Mouse (Mus musculus) embryonic facial prominence, embryonic 11.5 days (tissue): ENCODE results near the gene Gm43064. TPM values are rescaled to one million over a fixed set of nuclear protein-coding genes. Genes with fewer than 3 reads are reported as not detected.

ENCODE experiments used
- ATAC-seq: fragments of 200-750 bp; cut with Nextera tagmentation; replicated peaks from 2 replicates; pipeline ENCODE4 v1.8.0; 2017; ENCODE audit warnings: low read depth; ENCODE audit not compliant: insufficient number of reproducible peaks, low FRiP score, low TSS enrichment
- DNase-seq: peaks from one replicate; pipeline ENCODE4 v3.0.0-alpha.2; 2015; ENCODE audit warnings: low spot score
- H3K27ac ChIP-seq: fragments of 300-500 bp; sonication (generic); replicated peaks from 2 replicates; pipeline ENCODE4 v1.5.1; 2014; ENCODE audit warnings: mild to moderate bottlenecking, low read depth, low read length, control low read depth
- H3K27me3 ChIP-seq: fragments of 300-500 bp; sonication (generic); 2 replicates; pipeline ENCODE4 v1.6.1; 2014; ENCODE audit warnings: mild to moderate bottlenecking, low read length, moderate library complexity, mixed read lengths; ENCODE audit not compliant: control insufficient read depth, insufficient read depth
- H3K36me3 ChIP-seq: fragments of 300-500 bp; sonication (generic); replicated peaks from 2 replicates; pipeline ENCODE4 v1.6.1; 2014; ENCODE audit warnings: low read depth, mild to moderate bottlenecking, low read length, moderate library complexity, mixed read lengths; ENCODE audit not compliant: control insufficient read depth, insufficient read depth
- H3K4me1 ChIP-seq: fragments of 300-500 bp; sonication (generic); 2 replicates; pipeline ENCODE4 v1.6.1; 2014; ENCODE audit warnings: low read length, mixed read lengths; ENCODE audit not compliant: control insufficient read depth, insufficient read depth
- H3K4me2 ChIP-seq: fragments of 300-500 bp; sonication (generic); 2 replicates; pipeline ENCODE4 v1.6.1; 2014; ENCODE audit warnings: low read depth, mild to moderate bottlenecking, control low read depth, low read length, moderate library complexity
- H3K4me3 ChIP-seq: fragments of 300-500 bp; sonication (generic); 2 replicates; pipeline ENCODE4 v1.5.1; 2014; ENCODE audit warnings: low read depth, low read length, control low read depth
- H3K9ac ChIP-seq: fragments of 300-500 bp; sonication (generic); replicated peaks from 2 replicates; pipeline ENCODE4 v1.6.1; 2014; ENCODE audit warnings: mild to moderate bottlenecking, control low read depth, low read length
- H3K9me3 ChIP-seq: fragments of 300-500 bp; sonication (generic); replicated peaks from 2 replicates; pipeline ENCODE4 v1.6.1; 2016; ENCODE audit warnings: mild to moderate bottlenecking, low read length, inconsistent platforms, mixed read lengths; ENCODE audit not compliant: control insufficient read depth
- WGBS: fragments of 180-500 bp; shearing (Covaris S2); extraction: QIAGEN DNeasy Blood & Tissue Kit; methylation state at CpG from one replicate; pipeline ENCODE4 v1.1.7; 2014; 5-methylcytosine and 5-hydroxymethylcytosine counted together
- polyA plus RNA-seq: library from polyadenylated mRNA; unstranded; fragments of >200 nt; fragmentation: Nextera tagmentation; extraction: Ambion mirVana; gene quantifications from 2 replicates; pipeline ENCODE4 v1.2.1, GENCODE M21; 2014

Gene Gm43064
- polyA plus RNA-seq, 1 experiment from 2014 or later: not detected

DNA sequence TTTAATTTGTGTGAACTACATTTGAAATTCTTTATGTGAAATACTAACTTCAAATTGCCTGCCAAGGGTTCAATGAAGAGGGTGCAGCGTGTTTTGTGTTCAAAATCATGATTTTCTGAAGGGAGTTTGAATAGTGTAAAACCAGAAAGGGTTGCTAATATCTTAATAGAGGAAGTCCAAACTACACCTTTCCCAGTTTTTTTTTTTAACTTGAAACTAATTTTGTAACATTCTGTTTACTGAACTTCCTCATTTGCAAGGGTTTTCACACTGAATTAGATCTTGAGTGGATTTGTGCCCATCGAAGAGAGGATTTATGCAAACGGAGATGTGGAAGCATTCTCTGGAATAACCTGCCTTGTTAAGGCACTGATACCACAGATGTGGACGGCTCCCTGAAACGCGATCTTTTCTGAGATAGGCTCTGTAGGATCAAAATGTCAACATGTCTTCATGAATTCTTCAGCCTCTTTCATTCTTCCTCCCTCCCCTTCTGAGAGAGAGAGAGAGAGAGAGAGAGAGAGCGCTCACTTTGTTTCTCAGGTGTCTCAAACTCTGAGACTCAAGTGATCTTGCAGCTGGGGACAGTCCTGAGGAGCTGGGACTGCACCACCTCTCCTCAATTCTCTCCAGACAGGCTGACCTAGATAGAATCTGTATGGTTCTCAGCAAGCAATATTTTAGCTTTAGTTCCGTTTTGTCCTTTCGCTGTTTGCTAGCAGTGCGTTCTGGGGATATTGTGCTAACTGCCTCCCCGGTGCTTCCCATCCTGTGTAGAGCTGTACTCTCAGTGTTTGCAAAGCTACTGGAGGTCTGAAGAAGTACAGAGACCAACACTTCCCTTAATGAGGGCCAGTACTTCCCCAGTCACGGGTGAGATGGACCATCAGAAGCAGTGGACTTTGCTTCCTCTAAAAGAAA lies 49.8 kb downstream of the Gm43064 start, which contains the start of gene Ptpn22:
Gene Ptpn22 (plus strand): TSS at position 915 of the 921 bp plus-strand sequence.
- WGBS: 75% methylated on average over 12 of the region's 12 CpGs
- Histone ChIP-seq H3K4me2 (no peak within 1 kb of the TSS), H3K9me3 (no peaks in the 10 kb centered on the region), H3K4me1 (no peaks in the 10 kb centered on the region), H3K36me3 (no peaks in the 10 kb centered on the region), H3K9ac (no peak within 1 kb of the TSS), H3K27ac (no peak within 1 kb of the TSS), H3K4me3 (no peak within 1 kb of the TSS), H3K27me3 (no peaks in the 10 kb centered on the region)
- ATAC-seq (no peak), DNase-seq (no peak)

DNA sequence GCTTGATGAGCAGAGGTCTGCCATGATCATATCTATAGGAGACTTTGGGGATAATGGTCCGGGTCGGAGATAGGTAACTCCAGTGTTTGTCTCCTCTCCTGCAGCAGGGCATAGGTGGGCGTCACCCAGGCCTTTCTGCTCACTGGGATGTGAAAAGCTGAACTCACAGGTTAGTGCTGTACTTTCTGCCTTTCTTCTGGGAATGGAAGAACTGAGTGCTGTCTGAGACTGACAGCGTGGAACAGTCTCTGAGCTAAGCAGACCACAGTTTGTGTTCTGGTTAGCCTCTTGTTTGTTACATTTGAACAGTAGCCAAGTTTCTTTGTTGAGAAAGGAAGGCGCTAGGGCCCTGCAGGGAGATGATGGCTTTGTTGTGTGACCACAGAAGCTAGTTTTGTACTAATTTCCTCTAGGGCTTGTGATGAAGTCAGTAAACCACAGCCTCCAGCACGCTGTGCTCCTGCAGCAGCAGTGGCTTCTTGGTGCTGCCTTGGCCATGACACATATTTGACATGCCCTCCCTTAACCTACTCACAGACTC lies 50.5 kb downstream of the Gm43064 start:
- Histone ChIP-seq H3K4me3 (no peak overlapping the region), H3K4me2 (no peak overlapping the region), H3K27ac (no peak overlapping the region), H3K9me3 (no peaks in the 10 kb centered on the region), H3K36me3 (no peaks in the 10 kb centered on the region), H3K27me3 (no peaks in the 10 kb centered on the region), H3K4me1 (no peaks in the 10 kb centered on the region), H3K9ac (no peak overlapping the region)
- WGBS: 69% methylated on average over 6 of the region's 6 CpGs
- ATAC-seq (no peak), DNase-seq (no peak)

DNA sequence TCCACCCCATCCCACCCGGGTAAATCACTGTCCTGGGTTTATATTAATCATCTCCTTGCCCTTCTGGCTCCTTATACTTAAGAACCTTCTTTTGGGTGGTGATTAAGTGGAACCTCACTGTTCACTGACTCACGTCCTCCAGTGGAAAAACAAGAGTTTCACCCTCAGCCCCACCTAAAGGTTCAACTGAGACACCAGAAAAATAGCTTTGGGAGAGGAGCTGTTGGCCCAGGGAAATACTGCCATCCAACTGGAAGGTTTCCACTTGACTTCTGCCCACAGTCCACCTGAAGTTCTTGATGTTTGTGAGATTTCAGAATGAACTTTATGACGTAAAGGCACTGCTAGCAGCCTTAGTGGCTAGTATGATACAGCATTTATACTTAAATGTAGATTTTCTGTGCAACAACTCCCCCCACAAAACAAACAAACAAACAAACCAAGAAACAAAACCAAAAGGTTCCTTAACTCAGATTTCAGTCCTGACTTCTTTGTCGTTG lies 53.4 kb downstream of the Gm43064 start:
- 79% methylated on average over 4 of the region's 4 CpGs for WGBS
- H3K27ac ChIP-seq: no peak overlapping the region
- H3K9me3 ChIP-seq: no peaks in the 10 kb centered on the region
- DNase-seq: no peak
- no peak overlapping the region for H3K9ac ChIP-seq
- H3K4me1 ChIP-seq: no peaks in the 10 kb centered on the region
- H3K4me3 ChIP-seq: no peak overlapping the region
- no peaks in the 10 kb centered on the region for H3K36me3 ChIP-seq
- no peak overlapping the region for H3K4me2 ChIP-seq
- H3K27me3 ChIP-seq: no peaks in the 10 kb centered on the region
- no peak for ATAC-seq

DNA sequence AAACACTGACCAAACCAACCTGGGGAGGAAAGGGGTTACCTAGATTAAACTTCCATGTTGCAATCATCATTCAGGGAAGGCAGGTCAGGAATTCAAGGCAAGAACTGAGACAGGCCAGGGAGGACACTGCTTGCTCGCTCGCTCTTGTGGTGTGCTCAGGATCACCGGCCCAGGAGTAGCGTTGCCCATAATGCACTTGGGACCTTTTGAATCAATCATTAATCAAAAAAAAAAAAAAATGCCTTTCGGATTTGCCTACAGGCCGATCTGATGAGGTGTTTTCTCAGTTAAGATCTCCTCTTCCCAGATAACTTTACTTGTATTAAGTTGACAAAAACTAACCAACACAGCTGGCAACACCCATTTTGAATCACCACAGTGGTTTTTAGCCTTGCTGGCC lies 54.8 kb downstream of the Gm43064 start:
- Histone ChIP-seq H3K9ac (no peak overlapping the region), H3K4me3 (no peak overlapping the region), H3K4me1 (no peaks in the 10 kb centered on the region), H3K27me3 (no peaks in the 10 kb centered on the region), H3K4me2 (no peak overlapping the region), H3K9me3 (no peaks in the 10 kb centered on the region), H3K27ac (no peak overlapping the region), H3K36me3 (no peaks in the 10 kb centered on the region)
- 93% methylated on average over 6 of the region's 6 CpGs for WGBS
- no peak for ATAC-seq
- DNase-seq: no peak

- H3K36me3 ChIP-seq: no peaks in the 10 kb centered on the region
- WGBS: 85% methylated on average over 5 of the region's 5 CpGs
- H3K4me2 ChIP-seq: no peak overlapping the region
Measured at GRCm38 (mm10) chr3:103867424-103867971, 58.1 kb downstream of the Gm43064 start.

DNA sequence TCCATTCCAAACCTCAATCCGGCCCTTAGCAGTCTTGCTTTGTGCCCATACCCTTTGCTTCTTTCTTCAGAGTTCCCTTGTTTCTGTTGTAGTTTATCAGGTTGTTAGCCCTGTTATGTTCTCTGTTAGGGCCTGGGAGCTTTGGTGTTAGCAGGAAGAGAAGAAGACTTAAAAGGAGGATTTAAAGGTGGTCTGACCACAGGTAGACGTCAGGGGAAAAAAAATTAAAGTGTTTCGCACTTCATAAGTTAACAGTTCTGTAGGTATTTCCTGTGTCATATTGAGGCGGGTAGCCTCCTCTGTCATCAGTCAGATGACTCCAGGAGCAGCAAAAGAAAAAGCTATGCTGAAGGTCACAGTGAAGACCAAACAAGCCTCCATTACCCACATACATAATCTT lies 58.6 kb downstream of the Gm43064 start:
- Histone ChIP-seq H3K9me3 (no peaks in the 10 kb centered on the region), H3K9ac (no peak overlapping the region), H3K4me2 (no peak overlapping the region), H3K36me3 (no peaks in the 10 kb centered on the region), H3K27ac (no peak overlapping the region), H3K4me1 (no peaks in the 10 kb centered on the region), H3K4me3 (no peak overlapping the region), H3K27me3 (no peaks in the 10 kb centered on the region)
- ATAC-seq (no peak), DNase-seq (no peak)
- WGBS: 82% methylated on average over 4 of the region's 4 CpGs

More at GRCm38 (mm10) chr3:103867424-103867971, 58.1 kb downstream of the Gm43064 start:
- no peaks in the 10 kb centered on the region for H3K27me3 ChIP-seq
- H3K9me3 ChIP-seq: no peaks in the 10 kb centered on the region
- H3K4me1 ChIP-seq: no peaks in the 10 kb centered on the region
- no peak overlapping the region for H3K9ac ChIP-seq
- ATAC-seq: no peak
- DNase-seq: no peak
- H3K27ac ChIP-seq: no peak overlapping the region
- no peak overlapping the region for H3K4me3 ChIP-seq

DNA sequence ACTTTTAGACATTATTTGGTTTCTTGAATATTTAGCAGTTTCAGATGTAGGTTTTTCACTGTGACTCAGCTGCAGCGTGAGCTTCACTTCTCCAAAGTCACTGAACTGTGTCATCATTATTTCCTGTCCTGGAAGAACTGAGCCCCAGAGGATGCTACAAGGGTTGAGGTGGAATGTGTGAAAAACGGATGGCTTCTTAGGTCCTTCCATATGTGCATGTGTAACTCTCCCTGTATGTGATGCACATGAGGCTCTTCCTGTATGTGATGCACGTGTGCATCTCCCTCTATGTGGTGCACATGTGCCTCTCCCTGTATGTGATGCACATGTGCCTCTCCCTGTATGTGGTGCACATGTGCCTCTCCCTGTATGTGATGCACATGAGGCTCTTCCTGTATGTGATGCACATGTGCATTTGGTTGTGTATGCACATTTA lies 63.3 kb downstream of the Gm43064 start:
- no peaks in the 10 kb centered on the region for H3K9me3 ChIP-seq
- 73% methylated on average over 3 of the region's 3 CpGs for WGBS
- H3K4me1 ChIP-seq: no peaks in the 10 kb centered on the region
- DNase-seq (no peak), ATAC-seq (no peak)
- H3K4me2 ChIP-seq: no peak overlapping the region
- H3K4me3 ChIP-seq: no peak overlapping the region
- no peak overlapping the region for H3K9ac ChIP-seq
- H3K27me3 ChIP-seq: no peaks in the 10 kb centered on the region
- H3K36me3 ChIP-seq: no peaks in the 10 kb centered on the region
- H3K27ac ChIP-seq: no peak overlapping the region

DNA sequence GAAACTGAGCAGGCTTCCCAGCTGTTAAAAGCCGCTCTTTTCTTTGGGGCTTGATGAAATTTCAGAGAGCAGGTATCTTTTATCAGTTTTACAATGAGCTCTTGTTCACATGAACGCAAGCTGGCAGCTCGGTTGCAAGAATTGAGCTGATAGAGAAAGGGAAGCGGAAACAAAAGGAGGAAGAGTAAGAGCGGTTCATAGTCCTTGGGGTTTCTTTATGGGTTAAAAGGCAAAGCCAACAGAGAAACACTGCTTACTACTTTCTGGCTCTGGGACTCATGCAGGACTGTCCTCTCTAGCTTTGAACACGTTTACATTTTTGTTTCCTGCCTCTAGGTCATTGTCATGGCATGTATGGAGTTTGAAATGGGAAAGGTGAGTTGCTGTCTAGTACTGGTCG lies 65.0 kb downstream of the Gm43064 start:
- no peak for ATAC-seq
- H3K9ac ChIP-seq: no peak overlapping the region
- H3K4me3 ChIP-seq: no peak overlapping the region
- no peaks in the 10 kb centered on the region for H3K36me3 ChIP-seq
- H3K27ac ChIP-seq: no peak overlapping the region
- WGBS: 71% methylated on average over 7 of the region's 7 CpGs
- H3K4me2 ChIP-seq: no peak overlapping the region
- H3K9me3 ChIP-seq: no peaks in the 10 kb centered on the region
- no peaks in the 10 kb centered on the region for H3K27me3 ChIP-seq
- no peak for DNase-seq
- no peaks in the 10 kb centered on the region for H3K4me1 ChIP-seq
